Mouse (Mus musculus): ENCODE measurements at regions not wholly inside any gene's neighbourhood (a gene's known extent, or its start where the extent isn't known, plus 50 kb on each side); places are given as distances from the start of the nearest gene placed in this dataset.

DNA sequence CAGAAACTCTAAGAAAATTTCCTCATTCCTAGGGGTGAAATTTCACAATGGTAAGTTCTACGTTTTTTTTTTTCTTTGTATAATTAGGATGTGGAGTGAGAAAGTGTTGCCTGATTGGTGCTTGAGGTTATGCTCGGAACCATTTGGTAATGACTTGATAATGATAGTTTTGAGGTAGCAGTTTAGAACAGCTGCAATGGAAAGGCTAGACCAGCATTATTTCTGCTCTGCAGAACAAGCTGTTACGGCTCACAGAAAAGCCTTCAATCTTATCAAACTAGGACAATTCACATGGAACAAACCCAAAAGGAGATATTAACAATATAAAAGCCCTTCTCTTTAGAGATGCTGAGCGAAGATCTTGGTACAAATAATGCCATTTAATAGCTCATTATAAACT is 908.6 kb downstream of the Kcnt2 start:
- H3K4me1 ChIP-seq (replicated peaks; ENCODE audit: control insufficient read depth, insufficient read depth, low read length), result no peaks in the 10 kb centered on the region
- H3K9me3 ChIP-seq (ENCODE audit: control insufficient read depth, low read length), result no peaks in the 10 kb centered on the region
- DNase-seq (ENCODE audit: low spot score) (no peak), ATAC-seq (replicated peaks; ENCODE audit: low FRiP score) (no peak)
- H3K27me3 ChIP-seq (ENCODE audit: control insufficient read depth, insufficient read depth, low read length), result no peaks in the 10 kb centered on the region
- H3K9ac ChIP-seq (ENCODE audit: low read length), result no peak overlapping the region
- no peaks in the 10 kb centered on the region for H3K36me3 ChIP-seq (ENCODE audit: control insufficient read depth, insufficient read depth, low read length)
- no peak overlapping the region for H3K27ac ChIP-seq (ENCODE audit: low read depth, low read length)
- H3K4me2 ChIP-seq (ENCODE audit: low read depth, low read length, severe bottlenecking), result no peak overlapping the region
- 67% methylated on average over 4 of the region's 4 CpGs for WGBS
- H3K4me3 ChIP-seq (ENCODE audit: low read depth, low read length), result no peak overlapping the region

DNA sequence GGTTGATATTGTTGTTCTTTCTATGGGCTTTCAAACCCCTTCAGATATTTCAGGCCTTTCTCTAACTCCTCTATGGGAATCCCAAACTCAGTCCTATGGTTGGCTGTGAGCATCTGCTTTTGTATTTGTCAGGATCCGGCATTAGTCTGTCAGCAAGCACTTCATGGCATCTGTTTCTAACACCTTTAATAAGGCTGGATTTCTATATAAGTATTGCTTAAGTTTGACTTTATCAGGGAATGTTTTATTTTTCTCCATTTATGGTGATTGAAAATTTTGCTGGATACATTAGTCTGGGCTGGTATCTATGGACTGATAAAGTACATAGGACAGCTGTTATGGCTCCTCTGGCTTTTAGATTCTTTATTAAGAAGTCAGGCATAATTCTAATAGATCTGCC is 915.8 kb downstream of the Kcnt2 start:
- no peak for DNase-seq (ENCODE audit: low spot score)
- no peak for ATAC-seq (replicated peaks; ENCODE audit: low FRiP score)
- Histone ChIP-seq H3K27me3 (ENCODE audit: control insufficient read depth, insufficient read depth, low read length) (no peaks in the 10 kb centered on the region), H3K9me3 (ENCODE audit: control insufficient read depth, low read length) (no peaks in the 10 kb centered on the region), H3K4me2 (ENCODE audit: low read depth, low read length, severe bottlenecking) (no peak overlapping the region), H3K4me3 (ENCODE audit: low read depth, low read length) (no peak overlapping the region), H3K36me3 (ENCODE audit: control insufficient read depth, insufficient read depth, low read length) (no peaks in the 10 kb centered on the region), H3K27ac (ENCODE audit: low read depth, low read length) (no peak overlapping the region), H3K4me1 (replicated peaks; ENCODE audit: control insufficient read depth, insufficient read depth, low read length) (no peaks in the 10 kb centered on the region), H3K9ac (ENCODE audit: low read length) (no peak overlapping the region)
- 92% methylated on average over 1 of the region's 1 CpGs for WGBS
